Mouse (Mus musculus): ENCODE data around the gene Jmjd6.
"Not testable (repeated sequence)": the region's sequence is repeated elsewhere in the genome, so short reads cannot be mapped to it uniquely, and the experiment has no call there.

Gene Jmjd6

GRCm38 (mm10) chr11:116851576-116852290 is 8.5 kb upstream of the Jmjd6 start:
- DNase-seq (ENCODE audit: low read depth, low spot score), result peak; percentile 76

GRCm38 (mm10) chr11:116850833-116851477 is 7.7 kb upstream of the Jmjd6 start:
- DNase-seq (ENCODE audit: low read depth, low spot score), result no peak

GRCm38 (mm10) chr11:116850085-116850484 is 6.8 kb upstream of the Jmjd6 start:
- no peak for DNase-seq (ENCODE audit: low read depth, low spot score)

GRCm38 (mm10) chr11:116849587-116849986 is 6.3 kb upstream of the Jmjd6 start:
- no peak for DNase-seq (ENCODE audit: low read depth, low spot score)

- DNase-seq (ENCODE audit: low read depth, low spot score), result not testable (repeated sequence)
Measured at GRCm38 (mm10) chr11:116848877-116849178, 5.6 kb upstream of the Jmjd6 start.

GRCm38 (mm10) chr11:116848086-116848876 is 5.0 kb upstream of the Jmjd6 start:
- no peak for DNase-seq (ENCODE audit: low read depth, low spot score)

- no peak for DNase-seq (ENCODE audit: low read depth, low spot score)
Measured at GRCm38 (mm10) chr11:116847187-116848085, 4.2 kb upstream of the Jmjd6 start.

- no peak for DNase-seq (ENCODE audit: low read depth, low spot score)
Measured at GRCm38 (mm10) chr11:116846593-116847181, 3.4 kb upstream of the Jmjd6 start.

GRCm38 (mm10) chr11:116842531-116843260 is 553 bp downstream of the Jmjd6 start:
- no peak for DNase-seq (ENCODE audit: low read depth, low spot score)

- DNase-seq (ENCODE audit: low read depth, low spot score), result peak; percentile 51
Measured at GRCm38 (mm10) chr11:116840748-116841147, 2.5 kb downstream of the Jmjd6 start.

DNA sequence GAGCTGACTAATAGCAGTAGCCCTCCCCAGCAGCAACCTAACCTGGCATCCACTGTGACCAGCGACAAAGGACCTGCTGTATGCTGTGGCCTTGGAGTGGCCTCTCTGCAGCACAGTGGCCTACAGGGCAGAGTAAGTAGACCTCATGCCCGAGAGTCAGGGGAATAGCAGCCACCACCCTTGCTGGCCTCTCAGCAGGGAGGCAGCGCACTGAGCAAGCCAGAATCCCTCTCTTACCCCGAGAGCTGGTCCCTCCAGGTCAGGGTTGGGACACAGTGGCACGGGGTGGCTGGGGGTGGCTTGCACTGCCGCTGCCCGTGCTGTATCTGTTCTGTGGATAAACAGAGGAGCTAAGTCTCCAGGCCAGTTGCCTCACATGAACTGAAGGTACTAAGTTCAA is 3.6 kb downstream of the Jmjd6 start:
- no peak for DNase-seq (ENCODE audit: low read depth, low spot score)

DNA sequence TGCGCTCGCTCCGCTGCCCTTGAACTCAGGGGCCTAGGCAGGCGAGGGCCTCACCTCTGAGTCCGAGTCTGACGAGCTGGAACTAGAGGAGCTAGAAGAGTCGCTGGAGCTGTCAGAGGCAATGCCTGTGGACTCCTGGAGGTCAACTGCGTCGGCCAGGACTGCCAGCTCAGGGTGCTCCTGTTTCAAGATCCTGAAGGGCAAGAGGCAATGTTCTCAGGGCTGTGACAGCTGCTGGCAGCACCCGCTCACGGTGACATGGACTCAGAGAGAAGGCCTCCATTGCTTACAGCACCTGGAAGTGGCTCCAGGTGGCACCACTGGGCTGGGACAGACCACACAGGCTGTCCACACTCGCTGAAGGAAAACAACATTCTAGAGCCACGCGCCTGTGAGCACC is 4.3 kb downstream of the Jmjd6 start:
- no peak for DNase-seq (ENCODE audit: low read depth, low spot score)

GRCm38 (mm10) chr11:116837441-116837840 is 5.8 kb downstream of the Jmjd6 start:
- DNase-seq (ENCODE audit: low read depth, low spot score), result peak; percentile 46

DNA sequence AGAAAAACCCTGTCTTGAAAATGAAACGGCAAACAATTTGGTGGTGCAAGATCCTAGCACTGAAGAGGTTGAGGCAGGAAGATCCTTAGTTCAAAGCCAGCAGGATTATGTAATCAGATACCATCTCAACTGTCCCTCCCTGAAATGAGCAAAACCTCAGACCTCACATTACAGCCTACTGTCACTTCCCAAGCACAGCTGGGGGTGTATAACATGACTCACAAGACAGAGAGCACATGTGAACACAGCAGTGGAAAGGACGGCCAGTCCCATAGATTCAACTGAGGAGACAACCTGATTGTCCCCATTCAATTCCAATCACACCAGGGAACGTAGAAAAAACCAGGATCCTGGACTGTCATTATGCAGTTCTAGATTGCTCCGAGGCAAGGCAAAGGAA is 7.0 kb downstream of the Jmjd6 start:
- DNase-seq (ENCODE audit: low read depth, low spot score), result no peak

GRCm38 (mm10) chr11:116834954-116835353 is 8.3 kb downstream of the Jmjd6 start:
- DNase-seq (ENCODE audit: low read depth, low spot score), result no peak

- DNase-seq (ENCODE audit: low read depth, low spot score), result no peak
Measured at GRCm38 (mm10) chr11:116832172-116832685, 11.0 kb downstream of the Jmjd6 start.

DNA sequence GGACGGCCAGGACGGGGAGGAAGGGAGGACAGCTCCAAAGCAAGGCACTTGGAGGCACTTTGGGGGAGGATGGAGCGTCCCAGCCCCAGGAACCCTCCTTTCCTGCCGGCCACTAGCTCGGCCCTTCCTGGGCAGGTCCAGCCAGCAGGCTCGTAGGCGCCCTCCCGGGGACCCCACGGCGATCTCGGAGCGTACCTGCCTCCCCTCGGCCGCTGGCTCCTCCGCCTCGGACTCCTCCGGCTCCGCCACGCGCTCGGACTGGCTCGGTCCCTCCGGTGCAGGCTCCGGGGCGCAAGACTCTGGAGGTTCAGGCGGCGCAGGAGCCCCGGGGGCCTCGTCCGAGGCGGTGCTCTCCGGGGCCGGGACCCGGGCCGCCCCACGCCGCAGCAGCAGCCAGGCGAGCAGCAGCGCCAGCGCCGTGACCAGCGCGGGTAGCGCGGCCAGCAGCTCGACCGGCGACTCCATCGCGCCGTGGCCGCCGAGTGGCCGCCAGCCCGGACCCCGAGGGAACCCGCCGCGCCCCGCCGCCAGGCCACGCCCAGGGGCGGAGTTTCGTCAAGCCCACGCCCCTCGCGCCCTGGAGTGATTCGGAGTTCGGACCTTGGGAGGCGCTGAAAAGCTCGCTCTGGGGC is 15.6 kb downstream of the Jmjd6 start, which contains the start of gene Mxra7:
Gene Mxra7 (minus strand): TSS at position 513 of the 632 bp plus-strand sequence.
- DNase-seq (ENCODE audit: low read depth, low spot score), result peak; percentile 65

DNA sequence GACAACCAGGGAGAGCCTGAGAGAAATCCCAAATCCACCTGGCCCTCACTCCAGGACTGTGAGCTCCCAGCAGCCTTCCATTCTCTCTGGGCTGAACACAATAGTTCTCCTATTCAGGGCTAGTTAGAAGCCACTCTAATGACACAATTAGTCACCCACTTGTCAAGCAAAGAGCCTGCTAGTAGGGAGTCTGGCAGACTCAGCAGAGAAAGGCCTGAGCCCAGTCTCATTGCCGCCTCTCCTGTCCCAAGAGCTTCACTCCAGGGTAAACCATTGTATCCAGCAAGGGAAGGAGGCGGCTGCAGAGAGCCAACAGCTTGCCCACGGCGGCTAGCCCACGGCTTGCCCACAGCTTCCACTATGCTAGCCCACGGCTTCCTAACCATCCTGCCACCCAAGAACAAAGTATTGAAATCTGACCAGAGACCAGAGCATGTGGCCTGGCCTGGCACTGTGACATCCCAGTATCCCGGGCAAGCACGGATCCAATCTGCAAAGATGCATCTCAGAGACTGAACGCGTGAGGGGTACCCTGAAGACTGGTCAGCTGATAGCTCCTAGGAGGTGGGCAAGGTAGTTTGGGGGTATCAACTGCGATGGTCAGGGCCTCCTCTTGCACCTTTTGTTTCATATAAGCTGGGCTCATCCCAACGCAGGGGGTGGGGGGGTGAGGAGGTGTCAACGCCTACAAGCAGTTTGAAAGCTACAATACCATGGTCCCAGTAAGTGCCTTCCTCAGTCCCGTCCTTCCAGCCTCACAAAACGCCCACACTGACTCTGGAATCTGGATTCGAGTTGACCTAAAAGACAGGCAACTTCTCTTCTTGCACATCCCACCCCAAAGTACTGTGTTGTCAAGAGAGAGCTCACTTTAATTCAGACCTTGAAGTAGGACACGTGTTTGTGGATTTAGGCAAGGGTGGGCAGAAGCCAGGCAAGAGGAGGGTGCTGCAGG is 16.4 kb downstream of the Jmjd6 start:
- no peak for DNase-seq (ENCODE audit: low read depth, low spot score)

- DNase-seq (ENCODE audit: low read depth, low spot score), result no peak
Measured at GRCm38 (mm10) chr11:116825230-116825629, 18.0 kb downstream of the Jmjd6 start.
